Mouse (Mus musculus) cerebellum, postnatal 36 days (tissue): ENCODE results near the gene Armc2.
"Not testable (repeated sequence)": the region's sequence is repeated elsewhere in the genome, so short reads cannot be mapped to it uniquely, and the experiment has no call there.

ENCODE experiments used
- DNase-seq, 2 experiments: peaks; one replicate each; pipeline ENCODE4 v3.0.0; 2021 to 2022; ENCODE audit warnings: mixed read lengths in 2 of 2

Armc2 gene

GRCm38 (mm10) chr10:41959808-41960207, 58.4 kb downstream of the Armc2 start:
- DNase-seq, result no peak

GRCm38 (mm10) chr10:41958677-41959274, 59.5 kb downstream of the Armc2 start:
- no peak for DNase-seq

- no peak for DNase-seq
Measured at GRCm38 (mm10) chr10:41957421-41958225, 60.6 kb downstream of the Armc2 start.

- DNase-seq, result no peak
Measured at GRCm38 (mm10) chr10:41953528-41953864, 64.7 kb downstream of the Armc2 start.

- no peak for DNase-seq
Measured at GRCm38 (mm10) chr10:41952850-41953527, 65.3 kb downstream of the Armc2 start.

GRCm38 (mm10) chr10:41952354-41952753, 65.9 kb downstream of the Armc2 start:
- not testable (repeated sequence) for DNase-seq

GRCm38 (mm10) chr10:41939090-41939489, 79.2 kb downstream of the Armc2 start:
- no peak for DNase-seq

- no peak for DNase-seq
Measured at GRCm38 (mm10) chr10:41937176-41937575, 81.1 kb downstream of the Armc2 start.

- DNase-seq, result peak in 1 of 2 experiments; percentile 21
Measured at GRCm38 (mm10) chr10:41936100-41936499, 82.1 kb downstream of the Armc2 start.

GRCm38 (mm10) chr10:41935476-41935829, 82.8 kb downstream of the Armc2 start:
- DNase-seq, result peak in 1 of 2 experiments; percentile 29

- DNase-seq, result peak; percentile 91
Measured at GRCm38 (mm10) chr10:41934633-41935475, 83.4 kb downstream of the Armc2 start.

- peak; percentile 73 to 75 for DNase-seq
Measured at GRCm38 (mm10) chr10:41933536-41933935, 84.7 kb downstream of the Armc2 start.

GRCm38 (mm10) chr10:41932943-41933342, 85.3 kb downstream of the Armc2 start:
- DNase-seq, result peak in 1 of 2 experiments; percentile 23

GRCm38 (mm10) chr10:41931962-41932361, 86.3 kb downstream of the Armc2 start:
- peak; percentile 78 to 81 for DNase-seq

GRCm38 (mm10) chr10:41930966-41931365, 87.3 kb downstream of the Armc2 start:
- DNase-seq, result no peak

- no peak for DNase-seq
Measured at GRCm38 (mm10) chr10:41926726-41927125, 91.5 kb downstream of the Armc2 start.

- DNase-seq, result no peak
Measured at GRCm38 (mm10) chr10:41912290-41912994, 105.8 kb downstream of the Armc2 start.

GRCm38 (mm10) chr10:41908899-41909298, 109.3 kb downstream of the Armc2 start:
- no peak for DNase-seq

- DNase-seq, result no peak
Measured at GRCm38 (mm10) chr10:41907950-41908349, 110.3 kb downstream of the Armc2 start.

- DNase-seq, result no peak
Measured at GRCm38 (mm10) chr10:41907473-41907872, 110.8 kb downstream of the Armc2 start.

GRCm38 (mm10) chr10:41901864-41902263, 116.4 kb downstream of the Armc2 start:
- peak; percentile 81 to 82 for DNase-seq

GRCm38 (mm10) chr10:41901456-41901855, 116.8 kb downstream of the Armc2 start:
- no peak for DNase-seq
